Mouse (Mus musculus): ENCODE data around the gene Atp6v1e1. TPM values are rescaled to one million over a fixed set of nuclear protein-coding genes. Genes with fewer than 3 reads are reported as not detected.

Atp6v1e1 gene
- polyA plus RNA-seq, 1 experiment from 2014 or later, result 112 TPM

GRCm38 (mm10) chr6:120761151-120761550 lies 61.4 kb downstream of the Atp6v1e1 start:
- ATAC-seq (ENCODE audit: low read depth), result no peak
- H3K4me2 ChIP-seq (ENCODE audit: low read depth, low read length), result no peak overlapping the region
- no peaks in the 10 kb centered on the region for H3K4me1 ChIP-seq (replicated peaks; ENCODE audit: control insufficient read depth, insufficient read depth, low read length)
- no peaks in the 10 kb centered on the region for H3K27me3 ChIP-seq (ENCODE audit: control insufficient read depth, insufficient read depth, low read depth, low read length)
- no peak overlapping the region for H3K4me3 ChIP-seq (ENCODE audit: low read length)
- H3K27ac ChIP-seq (ENCODE audit: low read length), result no peak overlapping the region
- peaks cover 4% of the 10 kb centered on the region; the same call in 1 of the 2 replicates for H3K36me3 ChIP-seq (ENCODE audit: control insufficient read depth, insufficient read depth, low read length)
- H3K9ac ChIP-seq (ENCODE audit: low read length), result no peak overlapping the region
- H3K9me3 ChIP-seq (ENCODE audit: control insufficient read depth, low read length), result no peaks in the 10 kb centered on the region
- WGBS, result 93% methylated on average over 2 of the region's 2 CpGs

DNA sequence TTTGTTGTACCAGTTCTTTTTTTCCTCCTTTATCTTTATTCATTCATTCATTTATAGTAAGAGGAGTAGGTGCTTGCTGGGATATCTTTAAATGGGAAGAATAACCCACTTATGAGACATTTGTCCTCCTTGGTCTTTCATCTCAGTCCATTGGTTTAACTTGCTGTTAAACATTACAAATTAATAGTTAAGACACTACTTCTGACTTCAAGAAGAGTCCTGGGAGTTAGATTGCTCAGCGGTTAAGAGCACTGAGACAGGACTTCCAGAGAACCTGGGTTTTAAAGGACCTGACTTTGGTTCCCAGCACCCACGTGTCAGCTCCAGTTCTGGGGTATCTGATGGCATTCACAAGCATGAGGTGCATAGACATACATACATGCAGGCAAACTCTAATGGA lies 76.2 kb downstream of the Atp6v1e1 start:
- Histone ChIP-seq H3K27me3 (ENCODE audit: control insufficient read depth, insufficient read depth, low read depth, low read length) (no peaks in the 10 kb centered on the region), H3K4me2 (ENCODE audit: low read depth, low read length) (no peak overlapping the region), H3K27ac (ENCODE audit: low read length) (no peak overlapping the region), H3K4me3 (ENCODE audit: low read length) (no peak overlapping the region), H3K9ac (ENCODE audit: low read length) (no peak overlapping the region), H3K4me1 (replicated peaks; ENCODE audit: control insufficient read depth, insufficient read depth, low read length) (no peaks in the 10 kb centered on the region), H3K36me3 (ENCODE audit: control insufficient read depth, insufficient read depth, low read length) (no peaks in the 10 kb centered on the region), H3K9me3 (ENCODE audit: control insufficient read depth, low read length) (no peaks in the 10 kb centered on the region)
- WGBS, result 73% methylated on average over 2 of the region's 2 CpGs
- no peak for ATAC-seq (ENCODE audit: low read depth)

Small RNA genes lying within 50 kb of the gene (microRNA-seq; reads per million reads assigned to microRNA genes)
- not detected for gene Gm25193

Other genes with a start within 250 kb of the Atp6v1e1 start
- 1.8 and 2.2 TPM in 2 replicates for gene Cecr2, start 156.4 kb downstream of the Atp6v1e1 start, polyA plus RNA-seq (2015; fragmentation: Nextera tagmentation; extraction: Ambion mirVana)
- 0.28 and 0.64 TPM in 2 replicates for gene Slc25a18, start 49.2 kb downstream of the Atp6v1e1 start, polyA plus RNA-seq (2015; fragmentation: Nextera tagmentation; extraction: Ambion mirVana)
- 27.2 and 30.4 TPM in 2 replicates for gene Bcl2l13, start 13.4 kb upstream of the Atp6v1e1 start, polyA plus RNA-seq (2015; fragmentation: Nextera tagmentation; extraction: Ambion mirVana)
- 15.2 and 17.5 TPM in 2 replicates for gene Bid, start 94.1 kb upstream of the Atp6v1e1 start, polyA plus RNA-seq (2015; fragmentation: Nextera tagmentation; extraction: Ambion mirVana)